In genomic region chr7:83433959-83434715, GRCm38 (mm10) we compare ENCODE assay signal across 20 mouse cellular contexts.
A peak's percentile ranks its signal among the peaks of the same experiment; 100 is the strongest.
DNase-seq lines count a peak whose midpoint lies in the region; ATAC-seq and TF ChIP-seq lines count a peak whose summit lies in the region.
"Had no signal": no experiment of that assay in that cellular context is flagged by ENCODE, and none has a peak within 500 bp of the region (broad histone marks: within the 10 kb centered on the region; RNA-seq: fewer than 3 reads in every experiment).

No protein-coding gene starts in this region.

- TF ChIP-seq CTCF in forebrain, postnatal 0 days (IDR thresholded peaks at IDR 0.05; ENCODE audit: low read depth) = no peak
- TF ChIP-seq CTCF in brain, embryonic 14.5 days (IDR thresholded peaks at IDR 0.05; ENCODE audit: borderline replicate concordance, extremely low read depth, insufficient read depth, insufficient read length) = no peak

- no peak for TF ChIP-seq POLR2A in brain, embryonic 14.5 days (IDR thresholded peaks at IDR 0.05; ENCODE audit: borderline replicate concordance, extremely low read depth, insufficient read depth, insufficient read length, poor library complexity, severe bottlenecking)

- H3K27me3 ChIP-seq in forebrain, postnatal 0 days (ENCODE audit: insufficient read depth, low read length) = no peaks in the 10 kb centered on the region
- no peaks in the 10 kb centered on the region for H3K27me3 ChIP-seq in forebrain, embryonic 16.5 days (replicated peaks; ENCODE audit: control insufficient read depth, insufficient read depth, low read length)
- no peaks in the 10 kb centered on the region for H3K27me3 ChIP-seq in midbrain, embryonic 11.5 days (ENCODE audit: control insufficient read depth, insufficient read depth, low read length)
- H3K27me3 ChIP-seq in midbrain, embryonic 15.5 days (replicated peaks) = no peaks in the 10 kb centered on the region
- no peaks in the 10 kb centered on the region for H3K27me3 ChIP-seq in limb, embryonic 13.5 days
- H3K27me3 ChIP-seq: embryonic facial prominence, embryonic 15.5 days; intestine, embryonic 15.5 days; Patski had no signal

- no peak overlapping the region for H3K9ac ChIP-seq in forebrain, postnatal 0 days
- H3K9ac ChIP-seq in forebrain, embryonic 16.5 days (replicated peaks; ENCODE audit: low read depth, low read length) = no peak overlapping the region
- H3K9ac ChIP-seq in midbrain, embryonic 11.5 days (ENCODE audit: low read length) = no peak overlapping the region
- H3K9ac ChIP-seq in midbrain, embryonic 15.5 days = no peak overlapping the region
- H3K9ac ChIP-seq in limb, embryonic 13.5 days = no peak overlapping the region
- H3K9ac ChIP-seq: embryonic facial prominence, embryonic 15.5 days; intestine, embryonic 15.5 days had no signal

- no peak overlapping the region for H3K27ac ChIP-seq in forebrain, postnatal 0 days (ENCODE audit: low read depth, low read length)
- no peak overlapping the region for H3K27ac ChIP-seq in forebrain, embryonic 16.5 days (ENCODE audit: low read length)
- H3K27ac ChIP-seq in midbrain, embryonic 11.5 days (ENCODE audit: low read depth, low read length) = no peak overlapping the region; the same call in 1 of the 2 replicates
- H3K27ac ChIP-seq in midbrain, embryonic 15.5 days = no peak overlapping the region
- peak overlapping the region; percentile 17; the same call in 1 of the 2 replicates for H3K27ac ChIP-seq in limb, embryonic 13.5 days
- H3K27ac ChIP-seq: embryonic facial prominence, embryonic 15.5 days; intestine, embryonic 15.5 days; macrophage had no signal

- H3K4me2 ChIP-seq in forebrain, postnatal 0 days (ENCODE audit: low read depth) = no peak overlapping the region
- no peak overlapping the region for H3K4me2 ChIP-seq in forebrain, embryonic 16.5 days (ENCODE audit: low read length)
- H3K4me2 ChIP-seq in midbrain, embryonic 11.5 days = no peak overlapping the region
- H3K4me2 ChIP-seq in midbrain, embryonic 15.5 days = no peak overlapping the region
- no peak overlapping the region for H3K4me2 ChIP-seq in limb, embryonic 13.5 days (replicated peaks)
- H3K4me2 ChIP-seq: embryonic facial prominence, embryonic 15.5 days; intestine, embryonic 15.5 days had no signal

- H3K4me3 ChIP-seq in forebrain, postnatal 0 days (ENCODE audit: low read depth, low read length) = no peak overlapping the region
- no peak overlapping the region for H3K4me3 ChIP-seq in forebrain, embryonic 16.5 days (replicated peaks; ENCODE audit: low read length)
- no peak overlapping the region for H3K4me3 ChIP-seq in midbrain, embryonic 11.5 days (ENCODE audit: low read depth, low read length)
- H3K4me3 ChIP-seq in midbrain, embryonic 15.5 days = no peak overlapping the region
- H3K4me3 ChIP-seq in limb, embryonic 13.5 days = no peak overlapping the region
- H3K4me3 ChIP-seq: embryonic facial prominence, embryonic 15.5 days; intestine, embryonic 15.5 days had no signal

- H3K9me3 ChIP-seq in forebrain, postnatal 0 days (ENCODE audit: low read length) = no peaks in the 10 kb centered on the region
- H3K9me3 ChIP-seq in forebrain, embryonic 16.5 days (ENCODE audit: control insufficient read depth, low read length) = no peaks in the 10 kb centered on the region
- no peaks in the 10 kb centered on the region for H3K9me3 ChIP-seq in midbrain, embryonic 11.5 days (ENCODE audit: control insufficient read depth, low read length)
- no peaks in the 10 kb centered on the region for H3K9me3 ChIP-seq in midbrain, embryonic 15.5 days
- no peaks in the 10 kb centered on the region for H3K9me3 ChIP-seq in limb, embryonic 13.5 days
- H3K9me3 ChIP-seq: embryonic facial prominence, embryonic 15.5 days; intestine, embryonic 15.5 days had no signal

- H3K4me1 ChIP-seq in forebrain, postnatal 0 days (ENCODE audit: insufficient read depth) = no peaks in the 10 kb centered on the region
- 0 out of 2 replicates have a peak, but pooled peaks cover 5% of the 10 kb centered on the region for H3K4me1 ChIP-seq in forebrain, embryonic 16.5 days (replicated peaks; ENCODE audit: control insufficient read depth, insufficient read depth, low read length)
- peaks cover 7% of the 10 kb centered on the region; the same call in 1 of the 2 replicates for H3K4me1 ChIP-seq in midbrain, embryonic 11.5 days (ENCODE audit: control insufficient read depth, insufficient read depth, low read length)
- peaks cover 3% of the 10 kb centered on the region; the same call in 1 of the 2 replicates for H3K4me1 ChIP-seq in midbrain, embryonic 15.5 days
- H3K4me1 ChIP-seq in limb, embryonic 13.5 days = peaks cover 41% of the 10 kb centered on the region
- H3K4me1 ChIP-seq: embryonic facial prominence, embryonic 15.5 days had no signal

- no peaks in the 10 kb centered on the region for H3K36me3 ChIP-seq in forebrain, postnatal 0 days (ENCODE audit: insufficient read depth)
- H3K36me3 ChIP-seq in forebrain, embryonic 16.5 days (ENCODE audit: control insufficient read depth, insufficient read depth) = no peaks in the 10 kb centered on the region
- H3K36me3 ChIP-seq in midbrain, embryonic 11.5 days (ENCODE audit: control insufficient read depth, insufficient read depth, low read length) = no peaks in the 10 kb centered on the region
- no peaks in the 10 kb centered on the region for H3K36me3 ChIP-seq in midbrain, embryonic 15.5 days (replicated peaks)
- H3K36me3 ChIP-seq in limb, embryonic 13.5 days = no peaks in the 10 kb centered on the region
- H3K36me3 ChIP-seq: embryonic facial prominence, embryonic 15.5 days; intestine, embryonic 15.5 days had no signal

- no peak for DNase-seq in forebrain, postnatal 0 days
- DNase-seq in midbrain, embryonic 11.5 days (ENCODE audit: low spot score, missing footprints) = peak; percentile 91
- peak; percentile 59 for DNase-seq in brain, embryonic 14.5 days (ENCODE audit: low read depth)
- no peak for DNase-seq in frontal cortex, postnatal 10 days (ENCODE audit: low spot score in 2 of 2)
- no peak for DNase-seq in Muller cell, postnatal 12 days (ENCODE audit: inconsistent ontology term)
- DNase-seq: adrenal gland, postnatal 10 days; cerebellum, adult 9-10 months; kidney, adult 8-10 months; retina, postnatal 1 day; right cerebral cortex, postnatal 25 days; spleen, adult 18-20 months had no signal

- WGBS in forebrain, postnatal 0 days = 12% methylated on average over 5 of the region's 5 CpGs
- WGBS in forebrain, embryonic 16.5 days = 13% methylated on average over 5 of the region's 5 CpGs
- WGBS in midbrain, embryonic 11.5 days = 32% methylated on average over 5 of the region's 5 CpGs
- WGBS in midbrain, embryonic 15.5 days = 12% methylated on average over 5 of the region's 5 CpGs
- 15% methylated on average over 5 of the region's 5 CpGs for WGBS in limb, embryonic 13.5 days

- peak; percentile 25; the same call in 1 of the 2 replicates for ATAC-seq in forebrain, postnatal 0 days
- ATAC-seq in forebrain, embryonic 16.5 days = no peak
- no peak for ATAC-seq in midbrain, embryonic 11.5 days (ENCODE audit: low FRiP score)
- ATAC-seq in midbrain, embryonic 15.5 days (replicated peaks) = no peak
- peak; percentile 41; the same call in 1 of the 2 replicates for ATAC-seq in limb, embryonic 13.5 days (ENCODE audit: low FRiP score, low read depth)
- ATAC-seq: activated CD4-positive, CD25-positive, alpha-beta regulatory T cell, adult 4 months; hindbrain, embryonic 16.5 days; intestine, embryonic 15.5 days; Patski had no signal

Comparison
In these comparisons a context has a peak if more than half of its experiments do, and no peak if none do; other contexts are left out.
1. ATAC-seq: peak in forebrain, postnatal 0 days (single experiment) and limb, embryonic 13.5 days (single experiment); none in forebrain, embryonic 16.5 days (single experiment), midbrain, embryonic 11.5 days (single experiment) and midbrain, embryonic 15.5 days (single experiment).
2. DNase-seq: peak in midbrain, embryonic 11.5 days (single experiment) and brain, embryonic 14.5 days (single experiment); none in forebrain, postnatal 0 days (single experiment), frontal cortex, postnatal 10 days (0 of 2) and Muller cell, postnatal 12 days (single experiment).